Mouse (Mus musculus): Measurements from ENCODE around the gene Bcl11a.

The Bcl11a gene

GRCm38 (mm10) chr11:24132853-24133252 lies 55.0 kb downstream of the Bcl11a start:
- DNase-seq (ENCODE audit: low spot score): no peak

- DNase-seq (ENCODE audit: low spot score): no peak
Observed at GRCm38 (mm10) chr11:24133484-24133883, 55.6 kb downstream of the Bcl11a start.

- no peak for DNase-seq (ENCODE audit: low spot score)
Observed at GRCm38 (mm10) chr11:24133928-24134327, 56.1 kb downstream of the Bcl11a start.

- no peak for DNase-seq (ENCODE audit: low spot score)
Observed at GRCm38 (mm10) chr11:24135244-24135643, 57.4 kb downstream of the Bcl11a start.

- no peak for DNase-seq (ENCODE audit: low spot score)
Observed at GRCm38 (mm10) chr11:24136084-24136785, 58.4 kb downstream of the Bcl11a start.

GRCm38 (mm10) chr11:24137891-24138290 lies 60.0 kb downstream of the Bcl11a start:
- no peak for DNase-seq (ENCODE audit: low spot score)

- DNase-seq (ENCODE audit: low spot score): no peak
Observed at GRCm38 (mm10) chr11:24138600-24139375, 60.9 kb downstream of the Bcl11a start.

- no peak for DNase-seq (ENCODE audit: low spot score)
Observed at GRCm38 (mm10) chr11:24139432-24139831, 61.6 kb downstream of the Bcl11a start.

- DNase-seq (ENCODE audit: low spot score): no peak
Observed at GRCm38 (mm10) chr11:24139952-24140351, 62.1 kb downstream of the Bcl11a start.

GRCm38 (mm10) chr11:24140948-24141347 lies 63.1 kb downstream of the Bcl11a start:
- DNase-seq (ENCODE audit: low spot score): no peak

GRCm38 (mm10) chr11:24141479-24142251 lies 63.8 kb downstream of the Bcl11a start:
- DNase-seq (ENCODE audit: low spot score): no peak

GRCm38 (mm10) chr11:24142316-24142715 lies 64.5 kb downstream of the Bcl11a start:
- no peak for DNase-seq (ENCODE audit: low spot score)

GRCm38 (mm10) chr11:24144159-24144946 lies 66.5 kb downstream of the Bcl11a start:
- DNase-seq (ENCODE audit: low spot score): no peak

- no peak for DNase-seq (ENCODE audit: low spot score)
Observed at GRCm38 (mm10) chr11:24146034-24146433, 68.2 kb downstream of the Bcl11a start.

GRCm38 (mm10) chr11:24146437-24146836 lies 68.6 kb downstream of the Bcl11a start:
- no peak for DNase-seq (ENCODE audit: low spot score)

- DNase-seq (ENCODE audit: low spot score): no peak
Observed at GRCm38 (mm10) chr11:24147698-24148097, 69.8 kb downstream of the Bcl11a start.

GRCm38 (mm10) chr11:24148545-24148944 lies 70.7 kb downstream of the Bcl11a start:
- DNase-seq (ENCODE audit: low spot score): no peak

GRCm38 (mm10) chr11:24149462-24150220 lies 71.8 kb downstream of the Bcl11a start:
- DNase-seq (ENCODE audit: low spot score): no peak

GRCm38 (mm10) chr11:24152076-24152784 lies 74.4 kb downstream of the Bcl11a start:
- no peak for DNase-seq (ENCODE audit: low spot score)

- DNase-seq (ENCODE audit: low spot score): no peak
Observed at GRCm38 (mm10) chr11:24153049-24153448, 75.2 kb downstream of the Bcl11a start.

Measured in ovary, postnatal 36 days (tissue).